Mouse (Mus musculus) limb, embryonic 15.5 days (tissue): ENCODE results near the gene Tnnc1. TPM values are rescaled to one million over a fixed set of nuclear protein-coding genes. Genes with fewer than 3 reads are reported as not detected.
A peak's percentile ranks its signal among the peaks of the same experiment; 100 is the strongest.

ENCODE experiments used
- ATAC-seq: fragments of 200-750 bp; cut with Nextera tagmentation; 2 replicates; pipeline ENCODE4 v1.8.0; 2017; ENCODE audit warnings: low read depth, moderate TSS enrichment; ENCODE audit not compliant: insufficient number of reproducible peaks, low FRiP score, low TSS enrichment
- H3K27ac ChIP-seq: fragments of 300-500 bp; sonication (generic); 2 replicates; pipeline ENCODE4 v1.5.1; 2015; ENCODE audit warnings: moderate library complexity, mild to moderate bottlenecking, inconsistent platforms
- H3K27me3 ChIP-seq: fragments of 300-500 bp; sonication (generic); 2 replicates; pipeline ENCODE4 v1.6.1; 2015; ENCODE audit warnings: inconsistent platforms
- H3K36me3 ChIP-seq: fragments of 300-500 bp; sonication (generic); 2 replicates; pipeline ENCODE4 v1.6.1; 2015; ENCODE audit warnings: inconsistent platforms
- H3K4me1 ChIP-seq: fragments of 300-500 bp; sonication (generic); 2 replicates; pipeline ENCODE4 v1.6.1; 2015; ENCODE audit warnings: inconsistent platforms
- H3K4me2 ChIP-seq: fragments of 300-500 bp; sonication (generic); 2 replicates; pipeline ENCODE4 v1.6.1; 2015; ENCODE audit warnings: mild to moderate bottlenecking, inconsistent platforms
- H3K4me3 ChIP-seq: fragments of 300-500 bp; sonication (generic); 2 replicates; pipeline ENCODE4 v1.5.1; 2015; ENCODE audit warnings: mild to moderate bottlenecking, inconsistent platforms
- H3K9ac ChIP-seq: fragments of 300-500 bp; sonication (generic); 2 replicates; pipeline ENCODE4 v1.6.1; 2015; ENCODE audit warnings: inconsistent platforms
- H3K9me3 ChIP-seq: fragments of 300-500 bp; sonication (generic); 2 replicates; pipeline ENCODE4 v1.6.1; 2016; ENCODE audit warnings: inconsistent platforms
- WGBS: fragments of 180-500 bp; shearing (Covaris S2); methylation state at CpG from one replicate; pipeline ENCODE4 v1.1.7; 2015; 5-methylcytosine and 5-hydroxymethylcytosine counted together
- polyA plus RNA-seq: library from polyadenylated mRNA; unstranded; fragments of >200 nt; fragmentation: Nextera tagmentation; extraction: Ambion mirVana; gene quantifications from 2 replicates; pipeline ENCODE4 v1.2.1, GENCODE M21; 2015

Gene Tnnc1
- polyA plus RNA-seq, 1 experiment from 2014 or later, result 276 TPM

- 80% methylated on average over 3 of the region's 3 CpGs for WGBS
- no peaks in the 10 kb centered on the region for H3K9me3 ChIP-seq
- no peak overlapping the region for H3K9ac ChIP-seq
- ATAC-seq, result no peak
- no peaks in the 10 kb centered on the region for H3K27me3 ChIP-seq
- no peak overlapping the region for H3K4me2 ChIP-seq
- H3K4me1 ChIP-seq, result peaks cover 19% of the 10 kb centered on the region
- no peak overlapping the region for H3K4me3 ChIP-seq
- no peak overlapping the region for H3K27ac ChIP-seq
- peaks cover 82% of the 10 kb centered on the region for H3K36me3 ChIP-seq
Measured at GRCm38 (mm10) chr14:31200038-31200437, 8.1 kb upstream of the Tnnc1 start.

GRCm38 (mm10) chr14:31204844-31205243 is 3.3 kb upstream of the Tnnc1 start:
- peaks cover 22% of the 10 kb centered on the region for H3K4me1 ChIP-seq
- no peaks in the 10 kb centered on the region for H3K27me3 ChIP-seq
- peak overlapping the region; percentile 74 for H3K4me3 ChIP-seq
- peak overlapping the region; percentile 96 for H3K27ac ChIP-seq
- ATAC-seq, result no peak
- 68% methylated on average over 4 of the region's 4 CpGs for WGBS
- H3K36me3 ChIP-seq, result peaks cover 45% of the 10 kb centered on the region
- peak overlapping the region; percentile 93; the same call in 1 of the 2 replicates for H3K9ac ChIP-seq
- H3K9me3 ChIP-seq, result no peaks in the 10 kb centered on the region
- H3K4me2 ChIP-seq, result peak overlapping the region; percentile 85

DNA sequence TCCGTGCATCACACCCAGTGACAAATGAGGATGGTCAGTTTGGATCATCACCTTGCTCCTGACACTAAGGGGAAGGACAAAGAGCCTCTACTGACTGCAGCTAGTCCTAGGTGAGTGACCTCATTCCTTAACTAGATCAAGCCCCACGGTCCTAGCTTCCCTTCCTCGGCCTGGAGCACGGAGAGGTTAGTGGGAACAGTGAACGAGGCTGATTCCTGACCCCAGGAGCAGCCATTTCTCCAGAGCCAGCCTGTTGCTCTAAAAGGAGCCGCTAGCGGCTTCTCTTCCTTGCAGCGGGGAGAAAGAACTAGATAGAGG is 2.9 kb upstream of the Tnnc1 start:
- Histone ChIP-seq H3K4me1 (peaks cover 21% of the 10 kb centered on the region), H3K9ac (peak overlapping the region; percentile 93), H3K27ac (peak overlapping the region; percentile 96), H3K27me3 (no peaks in the 10 kb centered on the region), H3K4me2 (peak overlapping the region; percentile 85), H3K36me3 (peaks cover 41% of the 10 kb centered on the region), H3K9me3 (no peaks in the 10 kb centered on the region), H3K4me3 (peak overlapping the region; percentile 74)
- WGBS, result 15% methylated on average over 8 of the region's 8 CpGs
- no peak for ATAC-seq

DNA sequence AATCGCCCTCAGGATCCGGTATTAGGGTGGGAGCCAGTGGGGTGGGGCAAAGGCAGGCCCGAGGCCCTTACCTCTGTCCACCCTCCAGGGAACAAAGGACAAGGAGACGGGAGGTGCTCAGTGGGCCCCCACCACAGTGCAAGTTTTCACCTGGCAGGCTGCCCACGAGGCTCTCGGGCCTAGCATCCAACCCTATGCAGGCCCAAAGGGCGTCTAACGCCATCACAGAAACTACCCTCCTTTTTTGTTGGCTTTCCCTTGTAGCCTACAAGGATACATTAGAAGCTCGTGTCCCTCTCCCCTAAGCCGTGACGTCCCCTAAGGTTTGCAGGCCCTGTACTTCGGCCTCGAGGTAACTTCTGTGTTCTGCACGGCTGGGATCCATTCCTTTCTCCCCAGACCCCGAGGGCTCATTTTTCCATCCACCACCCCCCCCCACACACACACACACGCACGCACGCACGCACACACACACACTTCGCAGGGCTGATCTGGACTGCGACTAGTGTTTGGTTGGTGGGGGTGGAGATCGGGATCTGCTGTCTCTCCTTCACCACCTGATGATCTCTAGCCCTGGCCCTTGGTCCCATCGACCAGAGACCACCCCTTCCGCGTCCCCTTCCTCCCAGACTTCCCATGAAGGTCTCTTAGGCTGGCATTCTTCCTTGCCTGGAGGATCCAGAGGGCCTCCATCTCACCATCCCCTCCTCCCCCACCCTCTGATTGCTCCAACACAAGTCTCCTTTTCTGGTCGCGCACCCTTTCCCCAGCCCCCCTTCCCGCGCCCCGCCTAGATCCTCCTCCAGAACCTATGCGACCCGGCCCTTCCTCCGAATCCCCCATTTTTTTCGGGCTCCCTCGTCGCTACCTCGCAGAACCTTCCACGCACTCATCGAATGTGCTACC is 2.3 kb upstream of the Tnnc1 start:
- Histone ChIP-seq H3K4me2 (peak overlapping the region; percentile 85), H3K36me3 (peaks cover 35% of the 10 kb centered on the region), H3K27ac (peak overlapping the region; percentile 96), H3K4me1 (peaks cover 18% of the 10 kb centered on the region), H3K9me3 (no peaks in the 10 kb centered on the region), H3K4me3 (peak overlapping the region; percentile 74), H3K27me3 (no peaks in the 10 kb centered on the region), H3K9ac (peak overlapping the region; percentile 93)
- peak; percentile 62; the same call in 1 of the 2 replicates for ATAC-seq
- under 1% methylated on average over 39 of the region's 39 CpGs for WGBS

DNA sequence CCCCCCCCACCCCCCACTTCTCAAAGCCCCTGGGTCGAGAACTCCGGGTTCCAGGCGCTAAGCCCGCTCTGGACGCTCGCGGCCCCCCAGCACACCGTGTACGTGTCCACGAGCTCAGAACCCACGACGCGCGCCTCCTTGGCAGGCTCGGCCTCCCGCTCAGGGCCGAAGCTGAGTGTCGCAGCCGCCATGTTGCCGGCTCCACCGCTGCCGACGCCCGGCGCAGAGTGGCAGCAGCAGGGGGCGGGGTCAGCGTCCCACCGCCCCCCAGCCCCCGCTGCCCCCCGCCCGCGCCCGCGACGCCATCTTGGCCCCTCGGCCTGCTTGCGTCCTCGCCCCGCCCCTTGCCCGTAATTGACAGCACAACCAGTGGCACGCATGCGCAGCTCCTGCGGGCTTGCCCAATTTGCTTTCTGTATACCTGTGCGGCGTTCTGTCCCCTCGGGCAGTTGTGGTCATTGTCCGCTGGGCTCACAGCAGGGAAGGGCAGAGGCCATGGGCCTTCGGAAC is 1.6 kb upstream of the Tnnc1 start:
- Histone ChIP-seq H3K4me2 (peak overlapping the region; percentile 85), H3K27me3 (no peaks in the 10 kb centered on the region), H3K9ac (peak overlapping the region; percentile 93), H3K9me3 (no peaks in the 10 kb centered on the region), H3K4me1 (peaks cover 18% of the 10 kb centered on the region), H3K4me3 (peak overlapping the region; percentile 74), H3K27ac (peak overlapping the region; percentile 96), H3K36me3 (peaks cover 29% of the 10 kb centered on the region)
- ATAC-seq, result peak; percentile 69
- WGBS, result under 1% methylated on average over 48 of the region's 48 CpGs

DNA sequence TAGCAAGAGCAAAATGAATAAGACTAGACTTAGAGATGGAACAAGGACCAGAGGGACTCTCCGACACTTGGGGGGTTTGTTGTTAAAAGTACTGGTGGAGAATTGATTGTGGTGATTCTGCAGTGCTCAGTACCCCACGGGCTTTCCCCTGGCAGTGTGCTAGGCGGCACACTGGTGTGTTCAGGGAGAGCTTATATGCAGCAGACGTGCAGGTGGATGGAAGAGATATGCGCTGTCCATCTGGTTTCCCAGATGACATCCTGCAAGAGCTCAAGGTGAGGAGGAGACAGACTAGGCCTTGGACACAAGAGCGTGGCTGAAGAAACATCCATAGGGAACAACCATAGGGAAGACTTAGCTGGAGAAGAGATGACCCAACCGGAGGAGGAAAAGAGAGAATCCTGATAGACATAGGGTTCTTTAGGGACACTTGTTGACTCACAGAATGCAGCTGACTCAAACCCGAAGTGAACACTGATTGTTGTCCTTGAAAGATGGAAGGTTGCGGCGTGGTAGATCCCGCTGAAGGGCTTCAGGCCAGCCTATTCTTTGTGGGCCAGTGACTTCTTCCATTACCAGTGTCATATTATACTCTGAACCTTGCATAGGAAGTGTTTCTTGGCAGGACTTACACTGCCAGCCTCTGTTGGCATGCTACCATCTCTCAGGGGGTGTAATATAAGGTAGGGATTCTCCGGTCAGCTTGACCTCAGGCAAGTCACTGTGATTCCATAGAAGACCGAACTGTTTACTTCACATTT is 862 bp upstream of the Tnnc1 start:
- no peaks in the 10 kb centered on the region for H3K9me3 ChIP-seq
- H3K4me1 ChIP-seq, result peaks cover 20% of the 10 kb centered on the region
- 0 out of 2 replicates have a peak, but pooled peaks have one; percentile 3 for ATAC-seq
- peak overlapping the region; percentile 74 for H3K4me3 ChIP-seq
- H3K27me3 ChIP-seq, result no peaks in the 10 kb centered on the region
- peaks cover 22% of the 10 kb centered on the region for H3K36me3 ChIP-seq
- H3K4me2 ChIP-seq, result peak overlapping the region; percentile 85
- H3K9ac ChIP-seq, result peak overlapping the region; percentile 47; the same call in 1 of the 2 replicates
- 78% methylated on average over 13 of the region's 13 CpGs for WGBS
- H3K27ac ChIP-seq, result peak overlapping the region; percentile 96

DNA sequence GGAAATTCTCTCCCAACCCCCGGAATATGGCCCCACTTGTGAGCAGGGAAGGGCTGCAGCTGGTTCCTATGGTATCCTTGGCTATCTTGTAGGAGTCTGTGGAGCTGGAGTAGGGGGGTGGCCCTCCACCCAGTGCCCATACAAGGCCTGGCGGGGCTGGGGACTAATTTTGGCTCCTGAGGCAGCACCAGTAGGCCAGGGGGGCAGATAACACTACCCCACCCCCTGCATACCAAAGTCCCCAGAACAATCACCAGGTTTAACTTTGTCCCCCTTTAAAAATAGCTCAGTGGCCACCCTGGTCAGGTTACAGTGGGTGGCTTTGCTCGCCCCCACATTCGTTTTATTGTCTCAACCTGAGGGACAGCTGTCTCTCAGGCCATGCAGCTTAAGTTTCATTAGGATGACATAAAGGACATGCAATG is 1.0 kb downstream of the Tnnc1 start:
- ATAC-seq, result no peak
- Histone ChIP-seq H3K4me3 (no peak overlapping the region), H3K9ac (no peak overlapping the region), H3K27ac (peak overlapping the region; percentile 33; the same call in 1 of the 2 replicates), H3K36me3 (peaks cover 4% of the 10 kb centered on the region), H3K27me3 (no peaks in the 10 kb centered on the region), H3K9me3 (no peaks in the 10 kb centered on the region), H3K4me1 (peaks cover 30% of the 10 kb centered on the region), H3K4me2 (no peak overlapping the region)
- WGBS, result 69% methylated on average over 4 of the region's 4 CpGs

- Histone ChIP-seq H3K36me3 (no peaks in the 10 kb centered on the region), H3K4me1 (peaks cover 21% of the 10 kb centered on the region), H3K4me2 (no peak overlapping the region), H3K4me3 (no peak overlapping the region), H3K9me3 (no peaks in the 10 kb centered on the region), H3K27me3 (no peaks in the 10 kb centered on the region), H3K27ac (no peak overlapping the region), H3K9ac (no peak overlapping the region)
- 85% methylated on average over 6 of the region's 6 CpGs for WGBS
- no peak for ATAC-seq
Measured at GRCm38 (mm10) chr14:31211854-31212253, 3.7 kb downstream of the Tnnc1 start.

GRCm38 (mm10) chr14:31212499-31212898 is 4.4 kb downstream of the Tnnc1 start:
- H3K9ac ChIP-seq, result no peak overlapping the region
- H3K4me3 ChIP-seq, result no peak overlapping the region
- H3K27ac ChIP-seq, result no peak overlapping the region; the same call in 1 of the 2 replicates
- no peaks in the 10 kb centered on the region for H3K9me3 ChIP-seq
- H3K36me3 ChIP-seq, result no peaks in the 10 kb centered on the region
- 61% methylated on average over 3 of the region's 3 CpGs for WGBS
- H3K4me2 ChIP-seq, result no peak overlapping the region
- ATAC-seq, result no peak
- H3K27me3 ChIP-seq, result no peaks in the 10 kb centered on the region
- peaks cover 20% of the 10 kb centered on the region for H3K4me1 ChIP-seq

DNA sequence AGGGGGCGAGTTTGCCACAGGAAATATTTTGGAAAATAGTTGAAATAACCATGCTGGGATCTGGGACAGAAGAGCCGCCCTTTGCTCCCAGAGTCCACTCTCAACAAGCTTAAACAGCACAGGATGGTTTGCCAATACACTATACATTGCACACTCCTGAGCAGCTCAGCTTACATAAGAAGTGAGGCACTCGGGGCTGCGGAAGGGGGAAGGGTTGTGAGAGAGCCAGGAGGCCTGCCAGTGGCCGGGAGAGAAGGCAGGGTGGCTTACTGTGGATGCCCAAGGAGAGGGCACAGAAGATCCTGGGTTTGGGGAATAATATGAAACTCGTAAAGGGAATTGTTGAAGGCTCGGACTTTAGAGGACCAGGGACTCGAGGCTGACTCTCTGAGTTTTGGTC is 5.8 kb downstream of the Tnnc1 start:
- no peak overlapping the region for H3K4me3 ChIP-seq

DNA sequence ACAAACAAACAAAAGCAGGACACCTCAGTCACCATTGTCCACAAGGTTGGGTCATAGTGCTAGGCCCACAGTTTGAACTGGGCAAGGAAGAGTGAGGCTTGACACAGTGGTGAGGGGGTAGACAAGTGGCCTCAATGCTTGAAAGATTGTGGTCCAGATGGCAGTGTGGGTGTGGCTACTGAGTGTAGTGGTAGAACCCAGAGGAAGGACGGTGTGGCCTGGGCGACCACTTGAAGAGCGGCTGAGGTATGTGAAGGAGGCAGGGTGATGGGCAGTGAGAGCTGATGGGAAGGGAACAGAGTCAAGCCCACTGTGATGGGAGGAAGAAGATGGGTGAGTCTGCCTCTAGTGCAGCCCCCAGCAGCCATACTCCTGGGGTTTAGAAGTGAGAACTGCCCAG is 6.6 kb downstream of the Tnnc1 start:
- H3K9me3 ChIP-seq, result no peaks in the 10 kb centered on the region
- H3K9ac ChIP-seq, result no peak overlapping the region
- peaks cover 26% of the 10 kb centered on the region for H3K4me1 ChIP-seq
- H3K27me3 ChIP-seq, result no peaks in the 10 kb centered on the region
- WGBS, result 89% methylated on average over 3 of the region's 3 CpGs
- no peak overlapping the region for H3K4me3 ChIP-seq
- no peak for ATAC-seq
- H3K4me2 ChIP-seq, result no peak overlapping the region
- H3K27ac ChIP-seq, result no peak overlapping the region
- H3K36me3 ChIP-seq, result no peaks in the 10 kb centered on the region

More for the DNA sequence above, 5.8 kb downstream of the Tnnc1 start:
- H3K36me3 ChIP-seq, result no peaks in the 10 kb centered on the region
- no peak overlapping the region for H3K4me2 ChIP-seq
- WGBS, result 64% methylated on average over 8 of the region's 8 CpGs
- peaks cover 26% of the 10 kb centered on the region for H3K4me1 ChIP-seq
- no peaks in the 10 kb centered on the region for H3K9me3 ChIP-seq
- H3K27ac ChIP-seq, result no peak overlapping the region
- no peaks in the 10 kb centered on the region for H3K27me3 ChIP-seq
- H3K9ac ChIP-seq, result no peak overlapping the region
- no peak for ATAC-seq
